Mouse (Mus musculus) midbrain, embryonic 16.5 days (tissue): ENCODE results near the gene Dhx32. TPM values are rescaled to one million over a fixed set of nuclear protein-coding genes. Genes with fewer than 3 reads are reported as not detected.

Source experiments
- ATAC-seq: fragments of 200-750 bp; cut with Nextera tagmentation; 2 replicates; pipeline ENCODE4 v1.8.0; 2017; ENCODE audit warnings: moderate TSS enrichment
- H3K27ac ChIP-seq: fragments of 300-500 bp; sonication (generic); 2 replicates; pipeline ENCODE4 v1.5.1; 2014; ENCODE audit warnings: mild to moderate bottlenecking, low read length, mixed read lengths
- H3K27me3 ChIP-seq: fragments of 300-500 bp; sonication (generic); 2 replicates; pipeline ENCODE4 v1.6.1; 2014; ENCODE audit warnings: low read depth, low read length, mixed read lengths; ENCODE audit not compliant: control insufficient read depth, insufficient read depth
- H3K36me3 ChIP-seq: fragments of 300-500 bp; sonication (generic); 2 replicates; pipeline ENCODE4 v1.6.1; 2014; ENCODE audit warnings: mild to moderate bottlenecking, low read length, moderate library complexity, mixed read lengths; ENCODE audit not compliant: control insufficient read depth, insufficient read depth
- H3K4me1 ChIP-seq: fragments of 300-500 bp; sonication (generic); 2 replicates; pipeline ENCODE4 v1.6.1; 2014; ENCODE audit warnings: mild to moderate bottlenecking, low read length, mixed read lengths; ENCODE audit not compliant: control insufficient read depth, insufficient read depth
- H3K4me2 ChIP-seq: fragments of 300-500 bp; sonication (generic); 2 replicates; pipeline ENCODE4 v1.6.1; 2014; ENCODE audit warnings: mild to moderate bottlenecking, low read length, mixed read lengths
- H3K4me3 ChIP-seq: fragments of 300-500 bp; sonication (generic); 2 replicates; pipeline ENCODE4 v1.5.1; 2014; ENCODE audit warnings: low read depth, mild to moderate bottlenecking, low read length, moderate library complexity, mixed read lengths
- H3K9ac ChIP-seq: fragments of 300-500 bp; sonication (generic); 2 replicates; pipeline ENCODE4 v1.6.1; 2014; ENCODE audit warnings: low read depth, low read length, mixed read lengths
- H3K9me3 ChIP-seq: fragments of 300-500 bp; sonication (generic); replicated peaks from 2 replicates; pipeline ENCODE4 v1.6.1; 2014; ENCODE audit warnings: mild to moderate bottlenecking, low read length, mixed read lengths; ENCODE audit not compliant: control insufficient read depth, poor library complexity, severe bottlenecking
- WGBS: fragments of 180-500 bp; shearing (Covaris S2); extraction: QIAGEN DNeasy Blood & Tissue Kit; methylation state at CpG from one replicate; pipeline ENCODE4 v1.1.7; 2014; 5-methylcytosine and 5-hydroxymethylcytosine counted together
- polyA plus RNA-seq: library from polyadenylated mRNA; unstranded; fragments of >200 nt; fragmentation: Nextera tagmentation; extraction: Ambion mirVana; gene quantifications from 2 replicates; pipeline ENCODE4 v1.2.1, GENCODE M21; 2015

Gene Dhx32
- polyA plus RNA-seq, 1 experiment from 2014 or later = 46.3 TPM

GRCm38 (mm10) chr7:133799928-133800327, 17.4 kb upstream of the Dhx32 start:
- Histone ChIP-seq H3K4me3 (no peak overlapping the region), H3K4me1 (no peaks in the 10 kb centered on the region), H3K36me3 (no peaks in the 10 kb centered on the region), H3K4me2 (no peak overlapping the region), H3K9me3 (no peaks in the 10 kb centered on the region), H3K27me3 (no peaks in the 10 kb centered on the region), H3K9ac (no peak overlapping the region), H3K27ac (no peak overlapping the region)
- 89% methylated on average over 5 of the region's 5 CpGs for WGBS
- ATAC-seq = no peak

GRCm38 (mm10) chr7:133794720-133795119, 12.2 kb upstream of the Dhx32 start:
- WGBS = 93% methylated on average over 2 of the region's 2 CpGs
- Histone ChIP-seq H3K27ac (no peak overlapping the region), H3K4me2 (no peak overlapping the region), H3K27me3 (no peaks in the 10 kb centered on the region), H3K4me1 (no peaks in the 10 kb centered on the region), H3K36me3 (no peaks in the 10 kb centered on the region), H3K4me3 (no peak overlapping the region), H3K9ac (no peak overlapping the region), H3K9me3 (no peaks in the 10 kb centered on the region)
- ATAC-seq = no peak

- Histone ChIP-seq H3K27me3 (no peaks in the 10 kb centered on the region), H3K4me1 (no peaks in the 10 kb centered on the region), H3K4me2 (no peak overlapping the region), H3K9ac (no peak overlapping the region), H3K27ac (no peak overlapping the region), H3K36me3 (no peaks in the 10 kb centered on the region), H3K9me3 (no peaks in the 10 kb centered on the region), H3K4me3 (no peak overlapping the region)
- no peak for ATAC-seq
- WGBS = 73% methylated on average over 10 of the region's 10 CpGs
Measured at GRCm38 (mm10) chr7:133793248-133794131, 11.0 kb upstream of the Dhx32 start.

DNA sequence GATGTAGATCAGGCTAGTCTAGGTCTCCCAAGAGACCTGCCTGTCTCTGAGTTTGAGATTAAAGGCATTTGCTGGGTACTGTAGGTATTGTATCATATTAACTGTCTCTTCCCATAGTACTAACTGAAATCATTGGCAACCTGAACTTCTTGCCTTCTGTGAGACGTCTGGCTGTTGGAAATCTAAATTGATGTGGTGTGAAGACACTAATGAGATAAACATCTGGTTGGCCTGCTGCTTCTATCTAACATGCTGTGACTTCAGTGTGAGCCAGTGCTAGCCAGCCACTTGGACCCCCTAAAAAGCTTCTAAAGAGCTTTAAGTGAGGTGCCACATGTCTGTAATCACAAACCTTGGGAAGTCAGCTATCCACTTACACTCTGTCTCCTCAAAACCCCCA, 10.2 kb upstream of the Dhx32 start:
- Histone ChIP-seq H3K36me3 (no peaks in the 10 kb centered on the region), H3K4me3 (no peak overlapping the region), H3K27me3 (no peaks in the 10 kb centered on the region), H3K4me1 (no peaks in the 10 kb centered on the region), H3K9me3 (no peaks in the 10 kb centered on the region), H3K4me2 (no peak overlapping the region), H3K27ac (no peak overlapping the region), H3K9ac (no peak overlapping the region)
- no peak for ATAC-seq
- WGBS = 55% methylated on average over 1 of the region's 1 CpGs

GRCm38 (mm10) chr7:133790608-133791229, 8.2 kb upstream of the Dhx32 start:
- H3K9ac ChIP-seq = no peak overlapping the region
- no peaks in the 10 kb centered on the region for H3K27me3 ChIP-seq
- H3K9me3 ChIP-seq = no peaks in the 10 kb centered on the region
- H3K36me3 ChIP-seq = no peaks in the 10 kb centered on the region
- no peak overlapping the region for H3K4me2 ChIP-seq
- no peak for ATAC-seq
- no peak overlapping the region for H3K4me3 ChIP-seq
- H3K4me1 ChIP-seq = no peaks in the 10 kb centered on the region
- H3K27ac ChIP-seq = no peak overlapping the region
- 85% methylated on average over 4 of the region's 4 CpGs for WGBS

GRCm38 (mm10) chr7:133790171-133790570, 7.6 kb upstream of the Dhx32 start:
- H3K4me1 ChIP-seq = no peaks in the 10 kb centered on the region
- no peak overlapping the region for H3K9ac ChIP-seq
- H3K27me3 ChIP-seq = no peaks in the 10 kb centered on the region
- H3K27ac ChIP-seq = no peak overlapping the region
- no peak overlapping the region for H3K4me3 ChIP-seq
- no peak for ATAC-seq
- H3K36me3 ChIP-seq = no peaks in the 10 kb centered on the region
- H3K9me3 ChIP-seq = no peaks in the 10 kb centered on the region
- no peak overlapping the region for H3K4me2 ChIP-seq
- 90% methylated on average over 4 of the region's 4 CpGs for WGBS

- no peak overlapping the region for H3K27ac ChIP-seq
- no peaks in the 10 kb centered on the region for H3K4me1 ChIP-seq
- no peak overlapping the region for H3K9ac ChIP-seq
- 83% methylated on average over 3 of the region's 3 CpGs for WGBS
- ATAC-seq = no peak
- no peak overlapping the region for H3K4me2 ChIP-seq
- H3K36me3 ChIP-seq = no peaks in the 10 kb centered on the region
- H3K9me3 ChIP-seq = no peaks in the 10 kb centered on the region
- no peak overlapping the region for H3K4me3 ChIP-seq
- no peaks in the 10 kb centered on the region for H3K27me3 ChIP-seq
Measured at GRCm38 (mm10) chr7:133788147-133788546, 5.6 kb upstream of the Dhx32 start.

DNA sequence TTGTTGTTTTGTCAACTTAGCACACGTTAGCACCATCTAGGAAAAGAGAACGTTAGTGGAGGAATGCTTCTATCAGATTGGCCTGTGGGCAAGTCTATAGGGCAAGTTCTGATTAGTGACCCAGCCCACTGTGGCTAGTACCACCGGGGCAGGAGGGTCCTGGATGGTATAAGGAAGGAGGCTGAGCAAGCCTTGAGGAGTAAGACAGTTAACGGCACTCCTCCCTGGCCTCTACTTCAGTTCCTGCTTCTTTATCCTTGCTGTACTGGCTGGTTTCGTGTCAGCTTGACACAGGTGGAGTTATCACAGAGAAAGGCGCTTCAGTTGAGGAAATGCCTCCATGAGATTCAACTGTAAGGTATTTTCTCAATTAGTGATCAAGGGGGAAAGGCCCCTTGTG, 5.0 kb upstream of the Dhx32 start:
- no peaks in the 10 kb centered on the region for H3K36me3 ChIP-seq
- no peaks in the 10 kb centered on the region; the same call in 1 of the 2 replicates for H3K4me1 ChIP-seq
- H3K9me3 ChIP-seq = no peaks in the 10 kb centered on the region
- H3K4me3 ChIP-seq = no peak overlapping the region
- no peak for ATAC-seq
- WGBS = 90% methylated on average over 6 of the region's 6 CpGs
- no peak overlapping the region for H3K27ac ChIP-seq
- no peak overlapping the region for H3K4me2 ChIP-seq
- H3K27me3 ChIP-seq = no peaks in the 10 kb centered on the region
- no peak overlapping the region for H3K9ac ChIP-seq

GRCm38 (mm10) chr7:133781991-133782390, 535 bp downstream of the Dhx32 start:
- ATAC-seq = no peak
- no peaks in the 10 kb centered on the region for H3K27me3 ChIP-seq
- no peak overlapping the region for H3K4me2 ChIP-seq
- H3K4me1 ChIP-seq = no peaks in the 10 kb centered on the region; the same call in 1 of the 2 replicates
- H3K9me3 ChIP-seq = no peaks in the 10 kb centered on the region
- no peak overlapping the region for H3K9ac ChIP-seq
- no peak overlapping the region for H3K27ac ChIP-seq
- H3K4me3 ChIP-seq = no peak overlapping the region
- no peaks in the 10 kb centered on the region for H3K36me3 ChIP-seq
- WGBS = 75% methylated on average over 6 of the region's 6 CpGs
